Mouse (Mus musculus) lung, postnatal 0 days (tissue): Measurements from ENCODE around the gene Zbtb37.

Source experiments
- CTCF ChIP-seq: IDR thresholded peaks from 2 replicates; pipeline ENCODE4 v1.5.1; 2016; ENCODE audit warnings: antibody characterized with exemption, mild to moderate bottlenecking
- EP300 ChIP-seq: IDR thresholded peaks from 2 replicates; pipeline ENCODE4 v1.6.1; 2016; ENCODE audit warnings: antibody characterized with exemption, mild to moderate bottlenecking, control low read depth

- TF ChIP-seq CTCF: no peak
- TF ChIP-seq EP300: no peak
Observed at GRCm38 (mm10) chr1:160986881-160987635, 47.6 kb downstream of the Zbtb37 start.
